Mouse (Mus musculus): ENCODE measurements at regions not wholly inside any gene's neighbourhood (a gene's known extent, or its start where the extent isn't known, plus 50 kb on each side); places are given as distances from the start of the nearest gene placed in this dataset. TPM values are rescaled to one million over a fixed set of nuclear protein-coding genes. Genes with fewer than 3 reads are reported as not detected.

Small RNA genes lying in the stretch of these regions (microRNA-seq; reads per million reads assigned to microRNA genes)
- not detected for gene Gm27682

Data from hindbrain, embryonic 12.5 days (tissue).